Mouse (Mus musculus): ENCODE results near the gene Cftr. TPM values are rescaled to one million over a fixed set of nuclear protein-coding genes. Genes with fewer than 3 reads are reported as not detected.

The Cftr gene
- polyA plus RNA-seq, 1 experiment from 2014 or later: 0.14 TPM

DNA sequence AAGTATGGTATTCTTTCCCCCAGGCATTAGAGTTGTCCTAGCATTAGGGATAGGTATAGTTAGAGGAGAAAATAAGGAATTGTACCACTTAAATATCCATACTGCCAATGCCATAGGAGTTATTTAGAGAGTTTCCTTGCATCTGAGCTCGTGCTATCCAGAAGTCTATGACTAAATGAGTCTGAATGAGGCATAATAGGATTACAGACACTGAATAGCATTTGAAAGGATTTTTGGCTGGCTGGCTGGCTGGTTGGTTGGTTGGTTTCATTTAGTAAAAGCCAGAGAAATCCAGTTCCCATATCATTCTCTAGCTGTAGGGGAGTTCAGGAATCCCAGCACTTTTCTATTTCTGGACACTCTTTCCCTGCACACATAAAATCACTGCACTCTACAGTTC lies 76.0 kb downstream of the Cftr start:
- DNase-seq (ENCODE audit: low spot score): no peak
- H3K4me1 ChIP-seq: peaks cover 13% of the 10 kb centered on the region
- H3K9me3 ChIP-seq (replicated peaks): no peaks in the 10 kb centered on the region
- no peak overlapping the region for H3K4me3 ChIP-seq
- H3K36me3 ChIP-seq: no peaks in the 10 kb centered on the region
- H3K27ac ChIP-seq (replicated peaks): no peak overlapping the region
- WGBS: 31% methylated on average over 1 of the region's 1 CpGs
- no peaks in the 10 kb centered on the region for H3K27me3 ChIP-seq (ENCODE audit: low read depth, poor library complexity, severe bottlenecking)

DNA sequence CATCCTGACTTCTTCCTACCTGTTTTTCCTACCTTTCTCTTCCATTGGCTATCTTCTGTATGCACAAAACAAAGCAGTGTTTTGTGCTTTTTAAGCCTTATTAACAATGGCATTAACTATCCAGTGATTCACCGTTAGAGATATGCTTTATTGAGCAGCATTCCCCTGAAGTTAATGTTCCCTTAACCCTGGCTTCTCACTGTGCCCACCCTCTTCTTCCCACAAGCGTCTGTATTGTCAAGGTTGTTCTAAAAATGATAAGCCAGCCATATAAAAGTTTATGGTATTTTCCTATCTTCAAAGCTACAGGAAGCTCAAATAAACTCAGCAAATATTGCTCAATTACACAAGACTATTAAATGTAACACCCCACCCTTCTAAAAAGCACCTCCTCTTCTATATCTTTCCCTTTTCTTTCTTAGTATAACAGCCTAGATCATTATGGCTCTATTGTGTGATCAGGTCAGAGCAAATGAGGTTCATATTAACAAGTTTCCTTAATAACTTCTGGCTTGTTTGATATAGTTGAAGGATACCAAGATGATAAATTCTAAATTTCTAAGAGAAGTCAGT lies 77.5 kb downstream of the Cftr start:
- Histone ChIP-seq H3K4me1 (peaks cover 13% of the 10 kb centered on the region), H3K27ac (replicated peaks) (no peak overlapping the region), H3K27me3 (ENCODE audit: low read depth, poor library complexity, severe bottlenecking) (no peaks in the 10 kb centered on the region), H3K9me3 (replicated peaks) (no peaks in the 10 kb centered on the region), H3K4me3 (no peak overlapping the region), H3K36me3 (no peaks in the 10 kb centered on the region)
- DNase-seq (ENCODE audit: low spot score): no peak
- 68% methylated on average over 2 of the region's 2 CpGs for WGBS

DNA sequence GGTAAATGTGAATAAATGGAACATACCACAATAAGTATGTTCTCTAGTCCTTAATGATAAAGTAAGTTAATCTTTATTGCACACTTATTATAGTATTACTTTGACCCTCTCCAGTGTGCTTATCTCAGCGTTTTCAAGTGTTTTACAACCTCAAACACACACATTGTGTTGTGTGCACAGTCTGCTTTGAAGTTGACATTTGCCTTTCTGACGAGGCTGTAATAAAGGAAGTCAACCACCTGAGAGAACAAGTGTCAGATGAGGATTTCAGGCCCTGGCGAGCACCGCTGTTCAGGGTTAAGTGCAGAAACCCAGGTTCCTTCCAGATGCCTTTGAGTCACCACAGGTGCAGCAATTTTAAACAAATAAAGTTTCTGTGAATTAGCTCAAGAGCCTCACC lies 78.0 kb downstream of the Cftr start:
- no peak overlapping the region for H3K27ac ChIP-seq (replicated peaks)
- no peak overlapping the region for H3K4me3 ChIP-seq
- 50% methylated on average over 4 of the region's 4 CpGs for WGBS
- no peaks in the 10 kb centered on the region for H3K9me3 ChIP-seq (replicated peaks)
- no peaks in the 10 kb centered on the region for H3K36me3 ChIP-seq
- no peaks in the 10 kb centered on the region for H3K27me3 ChIP-seq (ENCODE audit: low read depth, poor library complexity, severe bottlenecking)
- no peak for DNase-seq (ENCODE audit: low spot score)
- peaks cover 13% of the 10 kb centered on the region for H3K4me1 ChIP-seq

DNA sequence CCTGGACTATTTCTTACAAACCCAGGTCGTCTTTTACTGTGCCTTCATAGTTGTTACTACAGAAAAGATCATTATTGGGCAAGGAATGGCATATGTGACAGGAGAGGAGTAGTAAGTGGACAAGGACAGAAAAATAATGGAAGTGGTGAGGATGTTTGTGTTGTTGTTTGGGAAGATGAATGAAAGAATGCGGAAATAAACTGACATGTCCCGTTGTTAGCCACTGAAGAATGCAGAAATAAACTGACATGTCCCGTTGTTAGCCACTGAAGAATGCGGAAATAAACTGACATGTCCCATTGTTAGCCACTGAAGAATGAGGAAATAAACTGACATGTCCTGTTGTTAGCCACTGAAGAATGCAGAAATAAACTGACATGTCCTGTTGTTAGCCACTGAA lies 84.1 kb downstream of the Cftr start:
- no peaks in the 10 kb centered on the region for H3K9me3 ChIP-seq (replicated peaks)
- H3K36me3 ChIP-seq: no peaks in the 10 kb centered on the region
- no peak overlapping the region for H3K4me3 ChIP-seq
- WGBS: 57% methylated on average over 5 of the region's 5 CpGs
- no peak for DNase-seq (ENCODE audit: low spot score)
- H3K27me3 ChIP-seq (ENCODE audit: low read depth, poor library complexity, severe bottlenecking): no peaks in the 10 kb centered on the region
- H3K27ac ChIP-seq (replicated peaks): no peak overlapping the region
- H3K4me1 ChIP-seq: no peaks in the 10 kb centered on the region

DNA sequence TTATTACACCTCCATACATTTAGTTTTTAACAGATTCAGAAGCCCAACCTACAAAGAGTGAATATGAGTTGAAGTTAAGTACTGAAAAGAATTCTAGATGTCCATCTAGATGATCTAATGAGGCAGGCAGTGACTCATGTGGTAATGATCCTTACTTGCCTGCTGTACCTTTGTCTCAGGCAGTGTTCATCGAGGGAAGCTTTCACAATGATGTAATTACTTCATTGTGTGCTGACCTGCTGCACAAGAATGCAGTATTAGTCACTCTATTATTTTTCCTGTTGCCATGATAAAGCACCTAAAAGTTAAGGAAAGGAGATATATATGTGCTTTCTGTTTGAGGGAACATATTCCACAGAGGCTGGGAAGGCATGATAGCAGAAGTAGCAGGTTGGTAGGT lies 100.5 kb downstream of the Cftr start:
- Histone ChIP-seq H3K4me3 (no peak overlapping the region), H3K36me3 (no peaks in the 10 kb centered on the region), H3K9me3 (replicated peaks) (no peaks in the 10 kb centered on the region), H3K4me1 (no peaks in the 10 kb centered on the region), H3K27ac (replicated peaks) (no peak overlapping the region), H3K27me3 (ENCODE audit: low read depth, poor library complexity, severe bottlenecking) (no peaks in the 10 kb centered on the region)
- DNase-seq (ENCODE audit: low spot score): no peak
- 34% methylated on average over 1 of the region's 1 CpGs for WGBS

DNA sequence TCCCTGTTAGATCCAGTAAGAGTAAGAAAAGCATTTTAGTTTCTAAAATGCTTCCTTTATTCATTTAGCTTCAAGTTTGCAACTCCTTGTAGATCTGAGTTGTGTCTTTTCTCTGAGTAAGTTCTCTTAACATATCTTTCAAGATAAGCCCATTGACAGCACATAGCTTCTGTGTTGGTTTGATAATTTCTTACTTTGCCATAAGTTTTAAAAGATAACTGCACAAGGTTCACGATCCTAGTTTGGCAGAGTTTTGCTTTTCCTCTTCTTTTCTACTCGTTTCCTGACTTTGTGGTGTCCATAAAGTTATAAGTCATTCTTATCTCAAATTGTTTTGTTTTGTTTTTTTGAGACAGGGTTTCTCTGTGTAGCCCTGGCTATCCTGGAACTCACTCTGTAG lies 130.3 kb downstream of the Cftr start:
- WGBS: 85% methylated on average over 2 of the region's 2 CpGs
- no peak for DNase-seq (ENCODE audit: low spot score)
- Histone ChIP-seq H3K4me1 (no peaks in the 10 kb centered on the region), H3K27ac (replicated peaks) (no peak overlapping the region), H3K9me3 (replicated peaks) (no peaks in the 10 kb centered on the region), H3K4me3 (no peak overlapping the region), H3K36me3 (no peaks in the 10 kb centered on the region), H3K27me3 (ENCODE audit: low read depth, poor library complexity, severe bottlenecking) (no peaks in the 10 kb centered on the region)

DNA sequence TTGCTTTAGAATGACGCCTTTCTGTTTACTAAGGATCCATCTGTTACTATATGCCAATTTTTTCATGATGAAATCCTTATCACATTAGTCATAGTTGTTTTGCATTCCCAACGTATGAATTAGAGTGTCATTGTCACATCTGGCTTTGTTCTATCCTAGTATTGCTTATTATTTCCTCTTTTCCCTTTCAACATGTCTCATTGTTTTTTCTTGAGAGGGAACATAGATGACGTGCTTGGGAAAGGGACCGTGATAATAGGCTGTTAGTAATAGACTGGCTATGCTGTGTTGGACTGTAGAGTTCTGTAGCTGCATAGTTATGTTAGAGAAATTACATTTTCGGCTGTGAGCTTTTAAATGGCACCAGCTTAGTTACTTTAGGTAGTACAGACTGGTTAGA lies 131.6 kb downstream of the Cftr start:
- DNase-seq (ENCODE audit: low spot score): no peak
- H3K27ac ChIP-seq (replicated peaks): no peak overlapping the region
- no peaks in the 10 kb centered on the region for H3K27me3 ChIP-seq (ENCODE audit: low read depth, poor library complexity, severe bottlenecking)
- no peaks in the 10 kb centered on the region for H3K9me3 ChIP-seq (replicated peaks)
- no peak overlapping the region for H3K4me3 ChIP-seq
- no peaks in the 10 kb centered on the region for H3K4me1 ChIP-seq
- 85% methylated on average over 5 of the region's 5 CpGs for WGBS
- no peaks in the 10 kb centered on the region for H3K36me3 ChIP-seq

DNA sequence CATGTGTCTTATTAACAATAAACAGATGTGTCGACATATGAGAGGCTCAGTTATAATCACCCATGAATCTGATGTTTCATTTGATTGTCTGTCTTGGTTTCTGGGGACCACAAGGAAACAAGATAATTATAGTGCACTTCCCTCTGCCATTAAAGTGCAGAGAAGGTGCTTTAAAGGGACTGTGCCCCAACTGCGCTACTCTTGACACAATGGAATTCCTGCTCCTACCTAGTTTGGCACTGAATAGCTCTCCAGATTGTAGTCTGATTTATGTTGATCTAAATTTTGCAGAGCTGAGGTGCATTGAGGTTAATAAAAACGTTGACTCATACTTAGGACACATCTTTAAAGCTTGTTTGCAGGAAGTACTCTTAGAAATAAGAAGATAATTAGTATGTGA lies 132.7 kb downstream of the Cftr start:
- Histone ChIP-seq H3K4me1 (no peaks in the 10 kb centered on the region), H3K4me3 (no peak overlapping the region), H3K9me3 (replicated peaks) (no peaks in the 10 kb centered on the region), H3K36me3 (no peaks in the 10 kb centered on the region), H3K27ac (replicated peaks) (no peak overlapping the region), H3K27me3 (ENCODE audit: low read depth, poor library complexity, severe bottlenecking) (no peaks in the 10 kb centered on the region)
- DNase-seq (ENCODE audit: low spot score): no peak
- WGBS: 77% methylated on average over 3 of the region's 3 CpGs

DNA sequence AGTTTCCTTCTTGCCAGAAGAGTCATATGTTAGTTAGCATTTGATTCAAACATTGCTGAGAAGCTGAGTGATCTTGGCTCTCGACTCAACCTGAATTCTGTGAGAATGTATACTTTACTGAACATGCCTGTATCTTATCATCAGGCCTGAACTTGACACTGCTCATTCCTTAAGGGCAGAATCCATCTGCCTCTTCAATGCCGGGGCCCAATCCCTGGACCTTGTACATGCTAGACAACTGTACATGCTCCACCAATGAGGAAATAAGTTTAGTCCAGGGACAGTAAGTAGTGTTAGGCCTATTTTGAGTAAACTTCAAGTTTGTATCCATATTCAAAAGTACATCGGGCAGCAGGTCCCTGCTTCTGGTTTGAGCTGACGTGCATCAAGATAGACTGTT lies 134.6 kb downstream of the Cftr start:
- Histone ChIP-seq H3K4me3 (no peak overlapping the region), H3K27me3 (ENCODE audit: low read depth, poor library complexity, severe bottlenecking) (no peaks in the 10 kb centered on the region), H3K9me3 (replicated peaks) (no peaks in the 10 kb centered on the region), H3K36me3 (no peaks in the 10 kb centered on the region), H3K27ac (replicated peaks) (no peak overlapping the region), H3K4me1 (no peaks in the 10 kb centered on the region)
- no peak for DNase-seq (ENCODE audit: low spot score)
- 92% methylated on average over 4 of the region's 4 CpGs for WGBS

DNA sequence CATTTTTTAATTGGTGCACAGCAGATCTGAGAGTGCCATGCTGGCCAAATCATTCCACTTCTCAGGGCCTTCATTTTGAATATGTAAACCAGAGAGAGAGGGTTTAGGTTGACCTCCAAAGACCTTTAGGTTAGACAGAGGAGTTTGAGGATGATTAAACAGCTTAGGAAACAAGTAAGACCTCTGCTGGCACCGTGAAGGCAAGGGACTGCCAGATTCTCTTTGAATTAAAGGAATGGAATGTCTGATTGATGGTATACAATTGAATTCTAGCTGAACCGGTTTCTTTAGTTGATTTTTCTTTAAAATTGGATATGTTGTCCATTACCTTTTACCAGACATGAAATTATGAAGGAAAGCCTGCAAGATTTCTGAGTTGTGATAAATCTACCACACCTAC lies 140.5 kb downstream of the Cftr start:
- Histone ChIP-seq H3K9me3 (replicated peaks) (no peaks in the 10 kb centered on the region), H3K4me1 (no peaks in the 10 kb centered on the region), H3K27me3 (ENCODE audit: low read depth, poor library complexity, severe bottlenecking) (no peaks in the 10 kb centered on the region), H3K36me3 (no peaks in the 10 kb centered on the region), H3K4me3 (no peak overlapping the region), H3K27ac (replicated peaks) (no peak overlapping the region)
- no peak for DNase-seq (ENCODE audit: low spot score)
- 25% methylated on average over 2 of the region's 2 CpGs for WGBS

DNA sequence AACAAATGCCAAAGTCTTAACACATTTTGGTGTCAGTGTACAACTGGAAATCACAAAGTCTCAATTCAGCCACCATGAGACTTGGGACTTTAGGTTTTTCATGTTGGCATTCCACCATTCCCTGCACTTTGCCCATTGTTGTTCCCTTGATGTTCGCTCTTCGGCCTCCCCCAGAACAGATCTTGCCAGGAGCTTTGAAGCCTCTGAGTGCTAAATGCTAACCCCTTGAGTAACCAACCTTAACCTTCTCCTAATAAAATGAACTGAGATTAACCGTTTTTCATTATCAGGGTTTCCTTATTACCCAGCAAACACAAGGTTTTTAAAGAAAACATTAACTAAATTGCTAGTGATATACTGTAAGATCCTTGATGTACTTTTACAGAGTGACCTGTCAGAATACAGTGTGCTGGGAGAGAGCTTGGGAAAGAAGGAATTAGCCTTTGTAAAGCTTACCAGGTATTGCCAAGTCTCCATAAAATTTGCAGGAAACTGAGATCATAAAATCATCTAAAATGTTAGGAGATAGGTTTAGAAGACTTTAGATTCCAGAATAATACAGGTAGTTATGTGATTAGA lies 144.0 kb downstream of the Cftr start:
- Histone ChIP-seq H3K27me3 (ENCODE audit: low read depth, poor library complexity, severe bottlenecking) (no peaks in the 10 kb centered on the region), H3K27ac (replicated peaks) (no peak overlapping the region), H3K9me3 (replicated peaks) (no peaks in the 10 kb centered on the region), H3K4me3 (no peak overlapping the region), H3K36me3 (no peaks in the 10 kb centered on the region), H3K4me1 (no peaks in the 10 kb centered on the region)
- no peak for DNase-seq (ENCODE audit: low spot score)
- WGBS: 89% methylated on average over 3 of the region's 3 CpGs

DNA sequence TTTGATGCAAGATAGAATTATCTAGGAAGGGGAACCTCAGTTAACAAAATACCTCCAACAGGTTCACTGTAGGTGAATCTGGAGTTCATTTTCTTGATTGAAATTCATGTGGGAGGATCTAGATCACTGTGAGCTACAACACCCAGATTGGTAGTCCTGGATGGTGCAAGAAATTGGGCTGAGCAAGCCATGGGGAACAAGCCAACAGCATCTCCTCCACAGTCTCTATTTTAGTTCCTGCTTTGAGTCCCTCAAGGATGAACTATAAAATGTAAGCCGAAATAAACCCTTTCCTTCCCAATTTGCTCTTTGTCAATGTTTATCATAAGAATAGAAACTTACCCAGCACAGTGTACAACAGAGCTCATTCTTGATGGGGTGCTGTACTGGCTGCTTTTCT lies 152.5 kb downstream of the Cftr start:
- Histone ChIP-seq H3K9me3 (replicated peaks) (no peaks in the 10 kb centered on the region), H3K27ac (replicated peaks) (no peak overlapping the region), H3K36me3 (no peaks in the 10 kb centered on the region), H3K4me1 (no peaks in the 10 kb centered on the region), H3K4me3 (no peak overlapping the region), H3K27me3 (ENCODE audit: low read depth, poor library complexity, severe bottlenecking) (no peaks in the 10 kb centered on the region)
- DNase-seq (ENCODE audit: low spot score): no peak
- WGBS: 86% methylated on average over 1 of the region's 1 CpGs

DNA sequence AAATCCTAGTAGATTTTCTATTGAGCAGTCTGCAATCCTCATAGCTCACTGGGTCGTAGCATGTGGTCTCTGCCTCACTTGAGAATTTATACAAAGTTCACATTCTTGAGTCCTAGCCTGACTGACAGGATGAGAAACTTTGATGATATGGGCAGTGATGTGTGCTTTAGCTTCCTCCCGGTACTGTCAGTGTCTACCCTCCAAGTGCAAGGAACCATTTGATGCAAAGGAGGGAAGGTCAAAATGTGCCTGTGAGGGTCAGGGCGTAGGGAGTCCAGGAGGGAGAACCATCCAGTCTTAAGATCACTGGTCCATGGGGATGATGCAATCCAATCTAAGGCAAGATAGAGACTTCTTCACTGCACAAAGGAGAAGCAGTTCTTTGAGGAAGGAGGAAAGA lies 164.9 kb downstream of the Cftr start:
- no peaks in the 10 kb centered on the region for H3K27me3 ChIP-seq (ENCODE audit: low read depth, poor library complexity, severe bottlenecking)
- DNase-seq (ENCODE audit: low spot score): no peak
- H3K4me1 ChIP-seq: no peaks in the 10 kb centered on the region
- H3K9me3 ChIP-seq (replicated peaks): no peaks in the 10 kb centered on the region
- H3K27ac ChIP-seq (replicated peaks): no peak overlapping the region
- no peak overlapping the region for H3K4me3 ChIP-seq
- WGBS: 87% methylated on average over 3 of the region's 3 CpGs
- no peaks in the 10 kb centered on the region for H3K36me3 ChIP-seq

DNA sequence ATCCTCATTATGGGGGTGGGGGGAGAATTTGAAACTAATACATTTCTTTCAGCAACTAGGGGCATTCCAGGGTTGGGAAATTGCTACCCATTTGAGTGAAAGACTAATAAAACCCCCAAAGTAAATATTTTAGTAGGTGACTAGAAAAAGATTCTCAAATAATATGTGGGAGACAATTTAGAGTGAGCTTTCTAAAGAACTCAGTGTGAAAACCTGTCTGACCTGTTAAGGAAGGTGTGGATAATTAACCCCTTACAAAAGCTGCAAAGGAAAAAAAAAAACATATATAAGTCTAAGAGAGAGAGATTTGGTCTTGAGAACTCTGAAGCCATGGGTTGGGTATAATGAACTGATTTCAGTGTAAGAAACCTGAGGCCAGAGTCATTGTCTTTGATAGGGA lies 167.8 kb downstream of the Cftr start:
- DNase-seq (ENCODE audit: low spot score): no peak
- H3K4me1 ChIP-seq: no peaks in the 10 kb centered on the region
- H3K4me3 ChIP-seq: no peak overlapping the region
- no peak overlapping the region for H3K27ac ChIP-seq (replicated peaks)
- no peaks in the 10 kb centered on the region for H3K27me3 ChIP-seq (ENCODE audit: low read depth, poor library complexity, severe bottlenecking)
- H3K36me3 ChIP-seq: no peaks in the 10 kb centered on the region
- no peaks in the 10 kb centered on the region for H3K9me3 ChIP-seq (replicated peaks)
